Mouse (Mus musculus) activated CD4-positive, CD25-positive, alpha-beta regulatory T cell, adult 9 weeks (primary cell): ENCODE results near the gene Gm5592. TPM values are rescaled to one million over a fixed set of nuclear protein-coding genes. Genes with fewer than 3 reads are reported as not detected.

Experiments used
- polyA plus RNA-seq: library from polyadenylated mRNA; unstranded; fragments of 100-300 nt; shearing (Covaris generic); gene quantifications from one replicate; pipeline ENCODE4 v1.2.1, GENCODE M21; 2017

The Gm5592 gene
- polyA plus RNA-seq, result not detected

GRCm38 (mm10) chr7:41153541-41153940, at the start of gene Gm5592:
Gene Gm5592 (plus strand): TSS chr7:41153841.

Other genes with a start within 250 kb of the Gm5592 start
- not detected for gene 4930433I11Rik, start 166.3 kb upstream of the Gm5592 start, polyA plus RNA-seq
- gene Gm4884, start 121.1 kb upstream of the Gm5592 start, polyA plus RNA-seq, result not detected
- gene AI987944, start 239.5 kb downstream of the Gm5592 start, polyA plus RNA-seq, result 45.4 TPM